Comparison of ENCODE assay signal across 13 mouse cellular contexts in the genomic region with DNA sequence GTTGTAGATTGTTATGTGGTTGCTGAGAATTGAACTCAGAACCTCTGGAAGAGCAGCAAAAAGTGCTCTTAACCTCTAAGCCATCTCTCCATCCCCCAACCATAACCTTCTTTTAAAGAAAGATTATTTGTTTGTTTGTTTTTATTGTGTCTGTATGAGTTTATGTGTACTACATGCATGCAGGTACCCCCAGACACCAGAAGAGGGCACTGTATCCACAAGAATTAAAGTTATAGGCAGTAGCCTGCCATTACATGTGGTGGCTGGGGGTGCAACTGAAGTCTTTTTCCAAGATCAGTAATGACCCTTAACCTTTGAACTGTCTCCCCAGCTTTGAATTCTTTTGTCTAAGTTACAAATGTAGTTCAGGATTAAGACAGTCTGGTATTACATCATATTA.
"Had no signal": no experiment of that assay in that cellular context is flagged by ENCODE, and none has a peak within 500 bp of the region (broad histone marks: within the 10 kb centered on the region; RNA-seq: fewer than 3 reads in every experiment).

No protein-coding gene starts in this region.

- H3K36me3 ChIP-seq: limb, embryonic 15.5 days; liver, embryonic 12.5 days; lung, embryonic 15.5 days; midbrain, embryonic 13.5 days had no signal

- ATAC-seq: liver, embryonic 12.5 days; midbrain, embryonic 13.5 days had no signal

- H3K27me3 ChIP-seq: limb, embryonic 15.5 days; liver, embryonic 12.5 days; lung, embryonic 15.5 days; midbrain, embryonic 13.5 days had no signal

- H3K27ac ChIP-seq: kidney, postnatal 0 days; limb, embryonic 15.5 days; liver, embryonic 12.5 days; lung, embryonic 15.5 days; macrophage; midbrain, embryonic 13.5 days had no signal

- H3K9ac ChIP-seq: limb, embryonic 15.5 days; liver, embryonic 12.5 days; lung, embryonic 15.5 days; midbrain, embryonic 13.5 days had no signal

- H3K9me3 ChIP-seq: limb, embryonic 15.5 days; liver, embryonic 12.5 days; lung, embryonic 15.5 days; midbrain, embryonic 13.5 days had no signal

- H3K4me1 ChIP-seq: limb, embryonic 15.5 days; liver, embryonic 12.5 days; lung, embryonic 15.5 days; midbrain, embryonic 13.5 days had no signal

- H3K4me2 ChIP-seq: limb, embryonic 15.5 days; liver, embryonic 12.5 days; lung, embryonic 15.5 days; midbrain, embryonic 13.5 days had no signal

- DNase-seq: kidney, adult 11 months; kidney, adult 9 months; kidney, postnatal 36 days; lung, postnatal 14 days; thymus, adult 18-20 months; thymus, postnatal 14 days had no signal

- H3K4me3 ChIP-seq: limb, embryonic 15.5 days; liver, embryonic 12.5 days; lung, embryonic 15.5 days; midbrain, embryonic 13.5 days; myocyte had no signal
